ENCODE assay signal across 29 mouse cellular contexts in genomic region chr14:76926416-76926815, GRCm38 (mm10).
DNase-seq lines count a peak whose midpoint lies in the region; ATAC-seq and TF ChIP-seq lines count a peak whose summit lies in the region.
"Had no signal": no experiment of that assay in that cellular context is flagged by ENCODE, and none has a peak within 500 bp of the region (broad histone marks: within the 10 kb centered on the region; RNA-seq: fewer than 3 reads in every experiment).

No protein-coding gene starts in this region.

- H3K4me2 ChIP-seq in kidney, embryonic 14.5 days (replicated peaks; ENCODE audit: low read depth, low read length): no peak overlapping the region
- no peak overlapping the region for H3K4me2 ChIP-seq in kidney, embryonic 16.5 days (replicated peaks; ENCODE audit: low read depth, low read length)
- H3K4me2 ChIP-seq: embryonic facial prominence, embryonic 12.5 days; embryonic facial prominence, embryonic 15.5 days; heart, embryonic 12.5 days; heart, embryonic 15.5 days; hindbrain, embryonic 14.5 days had no signal

- 53% methylated on average over 7 of the region's 7 CpGs for WGBS in kidney, adult 2 months
- 61% methylated on average over 7 of the region's 7 CpGs for WGBS in kidney, embryonic 14.5 days
- 54% methylated on average over 7 of the region's 7 CpGs for WGBS in kidney, embryonic 16.5 days

- no peaks in the 10 kb centered on the region; the same call in 1 of the 2 replicates for H3K36me3 ChIP-seq in kidney, adult 2 months (ENCODE audit: control insufficient read depth, insufficient read depth, low read length)
- H3K36me3 ChIP-seq in kidney, embryonic 14.5 days (ENCODE audit: control insufficient read depth, insufficient read depth, low read length): no peaks in the 10 kb centered on the region
- H3K36me3 ChIP-seq in kidney, embryonic 16.5 days (ENCODE audit: insufficient read depth, low read length): no peaks in the 10 kb centered on the region
- H3K36me3 ChIP-seq: embryonic facial prominence, embryonic 12.5 days; embryonic facial prominence, embryonic 15.5 days; G1E; heart, embryonic 12.5 days; heart, embryonic 15.5 days had no signal

- no peak overlapping the region for H3K9ac ChIP-seq in kidney, embryonic 14.5 days (ENCODE audit: low read depth, low read length)
- H3K9ac ChIP-seq in kidney, embryonic 16.5 days (replicated peaks; ENCODE audit: low read length): no peak overlapping the region
- H3K9ac ChIP-seq: embryonic facial prominence, embryonic 12.5 days; embryonic facial prominence, embryonic 15.5 days; forebrain, postnatal 0 days; heart, embryonic 12.5 days; heart, embryonic 15.5 days; hindbrain, embryonic 14.5 days had no signal

- no peaks in the 10 kb centered on the region for H3K9me3 ChIP-seq in kidney, embryonic 14.5 days (ENCODE audit: control insufficient read depth, low read length)
- no peaks in the 10 kb centered on the region for H3K9me3 ChIP-seq in kidney, embryonic 16.5 days (ENCODE audit: low read length)
- H3K9me3 ChIP-seq: embryonic facial prominence, embryonic 12.5 days; embryonic facial prominence, embryonic 15.5 days; heart, embryonic 12.5 days; heart, embryonic 15.5 days had no signal

- H3K4me3 ChIP-seq in kidney, adult 2 months (ENCODE audit: insufficient read depth, low read depth, low read length): no peak overlapping the region
- no peak overlapping the region for H3K4me3 ChIP-seq in kidney, embryonic 14.5 days (ENCODE audit: low read length)
- H3K4me3 ChIP-seq in kidney, embryonic 16.5 days (ENCODE audit: low read length): no peak overlapping the region
- H3K4me3 ChIP-seq: embryonic facial prominence, embryonic 12.5 days; embryonic facial prominence, embryonic 15.5 days; gastrocnemius, adult 2 months; heart, embryonic 12.5 days; heart, embryonic 15.5 days had no signal

- TF ChIP-seq POLR2A in kidney, adult 2 months (IDR thresholded peaks at IDR 0.05; ENCODE audit: low read depth, low read length): no peak

- peak; percentile 66 for DNase-seq in kidney, adult 2 months
- no peak for DNase-seq in kidney, postnatal 4 days
- DNase-seq in kidney, adult 11 months: no peak
- peak; percentile 37 to 81 for DNase-seq in kidney, postnatal 25 days
- DNase-seq in adrenal gland, adult (ENCODE audit: inconsistent age in 2 of 2, low spot score in 1 of 2): no peak
- DNase-seq in Muller cell, postnatal 12 days (ENCODE audit: inconsistent ontology term): no peak
- DNase-seq: adrenal gland, postnatal 10 days; adrenal gland, postnatal 36 days; B cell, adult 2 months; cerebellum, adult 18-20 months; cerebellum, adult 9-10 months; cerebellum, postnatal 14 days; forebrain, postnatal 0 days; gastrocnemius, adult 2 months; gastrocnemius, postnatal 14 days; heart, adult 18-20 months; heart, postnatal 10 days; heart, postnatal 36 days had no signal

- no peaks in the 10 kb centered on the region for H3K27me3 ChIP-seq in kidney, adult 2 months (replicated peaks; ENCODE audit: control insufficient read depth, insufficient read depth, low read length)
- no peaks in the 10 kb centered on the region for H3K27me3 ChIP-seq in kidney, embryonic 14.5 days (ENCODE audit: control insufficient read depth, insufficient read depth, low read length)
- H3K27me3 ChIP-seq in kidney, embryonic 16.5 days (ENCODE audit: insufficient read depth, low read length): no peaks in the 10 kb centered on the region
- H3K27me3 ChIP-seq: CH12.LX; embryonic facial prominence, embryonic 12.5 days; embryonic facial prominence, embryonic 15.5 days; heart, embryonic 12.5 days; heart, embryonic 15.5 days had no signal

- TF ChIP-seq CTCF in kidney, adult 2 months (conservative IDR thresholded peaks at IDR 0.05; ENCODE audit: insufficient read depth, insufficient read length, low read depth, low read length): no peak

- peaks cover 21% of the 10 kb centered on the region for H3K4me1 ChIP-seq in kidney, adult 2 months (ENCODE audit: control insufficient read depth, insufficient read depth, low read length)
- peaks cover 8% of the 10 kb centered on the region for H3K4me1 ChIP-seq in kidney, embryonic 14.5 days (ENCODE audit: control insufficient read depth, insufficient read depth, low read length)
- H3K4me1 ChIP-seq in kidney, embryonic 16.5 days (ENCODE audit: insufficient read depth, low read length): peaks cover 16% of the 10 kb centered on the region
- H3K4me1 ChIP-seq: embryonic facial prominence, embryonic 12.5 days; heart, embryonic 15.5 days had no signal

- H3K27ac ChIP-seq in kidney, adult 2 months (ENCODE audit: insufficient read depth, low read depth, low read length): peak overlapping the region; percentile 96
- H3K27ac ChIP-seq in kidney, embryonic 14.5 days (ENCODE audit: low read depth, low read length): peak overlapping the region; percentile 57; the same call in 1 of the 2 replicates
- H3K27ac ChIP-seq in kidney, embryonic 16.5 days (ENCODE audit: low read length): peak overlapping the region; percentile 48
- H3K27ac ChIP-seq: embryonic facial prominence, embryonic 12.5 days; embryonic facial prominence, embryonic 15.5 days; gastrocnemius, adult 2 months; heart, embryonic 15.5 days; hindbrain, embryonic 14.5 days; hindbrain, postnatal 0 days had no signal

- ATAC-seq in kidney, embryonic 14.5 days (ENCODE audit: low FRiP score, low TSS enrichment): no peak
- ATAC-seq in kidney, embryonic 16.5 days (ENCODE audit: low FRiP score, low TSS enrichment): peak; percentile 7; the same call in 1 of the 2 replicates
- ATAC-seq: forebrain, embryonic 14.5 days; forebrain, postnatal 0 days; hindbrain, postnatal 0 days had no signal

Comparison
In these comparisons a context has a peak if more than half of its experiments do, and no peak if none do; other contexts are left out.
1. DNase-seq: peak in kidney, adult 2 months (single experiment) and kidney, postnatal 25 days (2 of 2); none in kidney, postnatal 4 days (0 of 2), kidney, adult 11 months (single experiment), adrenal gland, adult (0 of 2) and Muller cell, postnatal 12 days (single experiment).
2. Peak in every context shown above with its lines, with median percentiles within 50 percentile points of each other: H3K27ac ChIP-seq.